Mouse (Mus musculus): ENCODE measurements at regions not wholly inside any gene's neighbourhood (a gene's known extent, or its start where the extent isn't known, plus 50 kb on each side); places are given as distances from the start of the nearest gene placed in this dataset.

- DNase-seq = no peak
Observed at GRCm38 (mm10) chr17:85932360-85933132, 212.4 kb downstream of the Srbd1 start.

DNA sequence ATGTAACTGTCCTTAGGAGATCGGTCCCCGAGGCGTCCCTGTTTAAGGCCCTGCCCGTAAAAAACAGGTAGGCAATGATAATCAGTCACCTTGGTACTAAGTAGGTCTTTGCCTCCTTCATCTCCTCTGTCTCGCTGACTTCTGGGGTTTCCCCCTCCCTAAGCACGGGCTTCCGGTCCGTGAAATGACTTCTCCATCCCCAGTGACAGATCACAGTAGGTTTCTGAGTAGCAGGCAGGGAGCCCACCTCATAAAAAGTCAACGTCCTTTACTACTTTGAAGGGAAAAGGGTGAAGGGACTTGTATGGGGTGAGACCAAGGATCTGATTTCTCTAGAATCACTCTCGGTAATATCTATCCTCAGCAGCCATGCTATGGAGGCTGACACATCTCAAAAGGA, 213.0 kb downstream of the Srbd1 start:
- no peak for DNase-seq

DNA sequence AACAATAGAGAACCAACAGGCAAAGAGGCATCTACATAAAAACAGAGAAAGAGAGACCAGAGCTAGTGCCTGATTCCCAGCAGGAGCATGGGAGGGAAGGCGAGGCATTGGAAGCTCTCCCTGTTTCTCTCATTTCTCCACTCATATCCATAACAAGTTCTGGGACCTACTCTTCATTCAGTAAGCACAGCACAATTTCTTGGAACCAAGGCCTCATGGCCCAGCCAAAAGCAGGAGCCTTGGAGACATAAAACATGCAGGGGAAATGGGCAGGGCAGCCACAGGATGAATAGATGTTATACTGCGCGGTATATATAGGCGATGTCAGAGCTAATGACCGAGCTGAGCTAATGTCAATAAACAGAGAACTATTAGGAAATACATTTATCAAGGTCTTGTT, 214.2 kb downstream of the Srbd1 start:
- DNase-seq = no peak

- DNase-seq = no peak
Observed at GRCm38 (mm10) chr17:85930331-85930730, 214.6 kb downstream of the Srbd1 start.

- no peak for DNase-seq
Observed at GRCm38 (mm10) chr17:85929699-85930286, 215.2 kb downstream of the Srbd1 start.

DNA sequence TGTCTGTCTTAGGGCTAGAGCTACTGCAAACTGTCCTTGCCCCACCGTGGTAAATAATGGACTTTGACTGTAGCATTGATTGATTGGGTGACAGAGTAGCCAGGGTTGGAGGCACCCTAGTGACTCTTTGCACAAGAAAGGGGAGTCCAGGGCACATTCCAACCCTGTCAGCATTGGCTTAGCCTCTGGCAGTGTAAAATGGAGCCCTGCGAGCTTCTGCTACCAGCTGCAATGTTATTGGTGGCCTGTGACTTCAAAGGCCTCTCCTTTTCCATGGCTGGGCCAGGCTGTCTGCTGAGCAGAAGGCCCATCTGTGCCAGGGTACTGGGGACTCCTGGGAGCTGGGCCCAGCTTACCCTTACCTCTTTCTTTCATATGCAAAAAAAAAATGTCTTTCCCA, 216.4 kb downstream of the Srbd1 start:
- DNase-seq = no peak

- no peak for DNase-seq
Observed at GRCm38 (mm10) chr17:85927261-85927660, 217.7 kb downstream of the Srbd1 start.

- DNase-seq = no peak
Observed at GRCm38 (mm10) chr17:85926044-85926443, 218.9 kb downstream of the Srbd1 start.

GRCm38 (mm10) chr17:85921219-85921673, 223.7 kb downstream of the Srbd1 start:
- DNase-seq = no peak

GRCm38 (mm10) chr17:85919868-85920267, 225.1 kb downstream of the Srbd1 start:
- no peak for DNase-seq

GRCm38 (mm10) chr17:85915870-85916269, 227.8 kb upstream of the Six2 start:
- no peak for DNase-seq

- no peak for DNase-seq
Observed at GRCm38 (mm10) chr17:85914062-85914461, 226.0 kb upstream of the Six2 start.

DNA sequence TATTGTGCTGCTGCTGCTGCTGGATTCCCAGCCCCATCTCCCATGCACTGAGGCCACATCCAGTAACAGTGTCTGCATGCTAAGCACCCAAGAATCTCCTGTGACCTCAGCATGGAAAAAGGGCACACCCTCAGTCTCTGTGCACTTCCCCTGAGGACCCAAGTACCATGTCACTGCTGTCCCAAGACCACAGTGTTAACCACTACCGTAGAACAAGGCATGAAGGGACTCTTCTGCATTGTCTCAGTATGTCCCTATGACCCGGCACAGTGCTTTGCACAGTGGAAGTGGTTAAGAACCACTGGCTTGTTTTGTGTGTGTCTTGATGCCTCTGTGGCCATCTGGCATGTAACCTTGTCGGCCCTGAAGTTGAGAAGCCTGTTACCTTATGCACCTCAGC, 220.6 kb upstream of the Six2 start:
- DNase-seq = no peak

GRCm38 (mm10) chr17:85906597-85907187, 218.6 kb upstream of the Six2 start:
- DNase-seq = no peak

- no peak for DNase-seq
Observed at GRCm38 (mm10) chr17:85902575-85902974, 214.5 kb upstream of the Six2 start.

DNA sequence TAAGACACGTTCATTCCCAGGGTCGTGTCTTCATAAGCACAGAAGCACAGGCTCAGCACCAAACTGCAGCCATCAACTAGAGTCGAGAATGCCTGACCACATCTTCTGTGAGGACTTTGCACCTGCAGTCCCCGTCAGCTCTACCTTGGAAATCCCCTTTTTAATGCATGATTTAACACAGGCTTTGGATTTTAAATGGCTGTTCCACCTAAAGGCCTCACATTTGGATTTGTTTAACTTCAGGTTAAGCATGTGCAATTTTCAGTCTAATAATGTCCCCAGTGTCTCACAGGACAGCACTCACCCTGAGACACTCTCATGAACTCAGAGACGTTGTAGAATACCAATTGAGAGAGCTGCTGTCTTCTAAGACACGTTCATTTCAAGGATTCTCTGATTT, 211.0 kb upstream of the Six2 start:
- DNase-seq = no peak

DNA sequence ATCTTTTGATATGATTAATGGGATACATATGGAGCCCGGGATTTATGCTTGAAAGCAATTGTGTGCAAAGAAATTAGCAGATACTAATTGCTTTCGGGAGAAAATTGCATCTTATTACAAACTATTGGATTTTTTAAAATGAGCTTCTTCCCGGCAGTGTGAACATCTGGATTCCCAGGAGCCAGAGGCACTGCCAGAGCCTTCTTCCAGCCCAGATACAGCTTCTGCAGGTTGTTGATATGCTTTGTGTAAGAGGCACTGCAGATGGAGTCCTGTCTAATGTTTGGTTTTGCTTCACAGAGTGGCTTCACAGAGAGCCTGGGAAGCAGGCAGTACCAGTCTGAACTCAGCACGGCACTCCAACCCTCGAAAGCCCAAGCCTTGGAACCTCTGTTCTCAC, 207.9 kb upstream of the Six2 start:
- DNase-seq = no peak

DNA sequence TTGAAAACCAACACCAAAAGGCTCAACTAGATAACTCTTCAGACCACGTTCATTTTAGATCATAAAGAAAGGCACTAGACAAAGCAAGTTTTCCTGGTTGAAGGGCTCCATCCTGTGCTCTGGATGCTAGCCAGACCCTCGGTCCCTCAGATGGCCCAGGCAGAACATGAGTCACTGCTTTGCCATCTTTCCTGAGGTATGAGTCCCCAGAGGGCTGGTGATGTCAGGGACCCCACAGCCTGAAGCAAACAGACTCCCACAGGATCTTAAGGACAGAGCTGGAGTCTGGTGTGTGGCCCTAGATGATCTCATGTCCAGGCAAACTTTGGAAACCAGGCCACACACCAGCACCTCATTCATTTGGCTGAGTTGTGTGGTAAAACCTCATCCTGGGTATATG, 203.2 kb upstream of the Six2 start:
- no peak for DNase-seq

DNA sequence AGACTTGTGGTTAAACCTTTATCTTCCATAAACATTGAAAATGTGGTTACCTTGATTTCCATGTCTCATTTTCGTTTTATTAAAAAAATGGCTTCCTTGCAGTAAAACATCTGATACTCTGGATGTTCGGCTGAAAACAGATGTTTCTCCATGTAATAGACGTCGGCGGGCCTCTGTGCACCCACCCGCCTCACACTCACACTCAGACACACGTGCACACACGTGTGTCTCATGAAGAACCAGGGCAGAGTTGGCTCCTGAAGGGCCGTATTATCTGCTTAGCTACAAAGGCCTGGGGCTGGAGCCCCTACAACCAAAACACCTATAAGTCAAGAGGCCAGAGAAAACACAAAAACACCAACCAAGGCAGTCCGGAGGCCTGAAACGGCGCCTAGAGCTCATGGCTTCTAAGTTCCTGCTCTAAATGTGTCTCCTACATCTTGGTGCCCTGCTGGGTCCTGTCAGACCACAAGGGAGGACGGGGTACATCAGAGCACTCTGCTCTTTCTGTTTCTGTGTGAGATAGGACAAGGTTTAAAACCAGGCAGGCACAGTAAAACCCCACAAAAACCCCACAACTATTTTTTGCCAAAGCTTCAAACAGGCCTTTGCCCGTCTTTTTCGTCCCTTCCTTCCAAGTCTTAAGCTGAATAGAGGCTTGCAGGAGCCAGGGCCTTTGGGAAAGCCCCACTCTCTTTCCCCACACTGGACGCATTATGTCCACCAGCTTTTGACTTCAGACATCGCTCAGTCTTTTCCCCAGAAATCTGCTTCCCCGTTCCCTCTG, 201.9 kb upstream of the Six2 start:
- DNase-seq = no peak

DNA sequence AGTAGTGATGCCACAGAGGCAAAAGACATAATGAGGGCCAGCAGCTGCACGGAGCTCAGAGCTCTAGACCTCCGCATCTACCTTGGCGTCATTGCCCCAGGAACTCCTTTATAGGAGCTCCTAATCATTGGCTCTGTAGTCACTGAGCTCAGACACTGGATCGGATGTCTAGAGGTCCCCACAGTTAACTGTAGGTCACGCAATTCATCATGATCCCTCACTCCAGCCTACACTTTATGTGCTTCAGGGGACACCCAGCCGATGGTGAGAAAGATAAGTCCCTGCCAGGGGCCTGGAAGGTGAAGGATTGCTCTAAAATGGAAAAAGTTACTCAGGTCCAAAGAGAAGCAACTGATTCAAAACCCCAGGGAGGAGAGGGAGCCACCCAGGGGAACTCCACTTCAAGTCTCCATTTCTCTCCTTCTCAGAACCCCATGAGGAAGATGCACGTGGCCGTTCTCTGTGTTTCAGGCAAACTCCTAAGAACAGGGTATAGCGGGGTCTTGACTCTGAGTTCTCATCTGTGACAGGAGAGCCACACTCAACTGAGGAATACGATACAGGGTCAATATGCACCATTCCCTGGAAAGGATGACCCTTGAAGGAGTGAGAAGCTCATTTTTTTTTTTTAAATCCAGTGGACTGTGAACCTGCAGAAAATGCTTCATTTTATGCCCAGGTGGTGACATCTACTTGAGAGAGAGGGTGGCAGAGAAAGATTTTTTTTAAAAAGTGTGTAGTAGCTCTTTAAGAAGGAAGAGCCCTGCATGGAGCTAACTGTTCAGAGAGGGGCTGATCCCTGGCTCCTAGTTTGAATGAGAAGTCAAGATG, 200.7 kb upstream of the Six2 start:
- DNase-seq = no peak

DNA sequence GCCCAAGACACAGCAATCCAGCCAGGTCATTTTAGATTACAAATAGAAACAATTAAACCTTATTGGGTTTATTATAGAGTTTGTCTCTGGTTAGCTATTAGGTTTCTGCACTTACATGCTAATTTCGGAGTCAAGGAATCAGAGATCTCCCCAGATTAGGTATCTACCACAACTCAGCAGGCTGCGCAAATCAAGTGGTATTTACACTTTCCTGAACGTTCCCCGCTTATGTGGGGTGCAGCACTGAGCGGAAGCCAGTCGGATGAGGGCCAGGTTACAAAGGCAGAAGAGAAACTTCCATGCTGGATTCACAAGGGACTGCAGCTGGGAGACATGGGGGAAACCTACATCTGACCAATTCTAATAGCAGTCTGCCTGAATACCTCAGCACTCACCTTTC, 198.6 kb upstream of the Six2 start:
- no peak for DNase-seq

DNA sequence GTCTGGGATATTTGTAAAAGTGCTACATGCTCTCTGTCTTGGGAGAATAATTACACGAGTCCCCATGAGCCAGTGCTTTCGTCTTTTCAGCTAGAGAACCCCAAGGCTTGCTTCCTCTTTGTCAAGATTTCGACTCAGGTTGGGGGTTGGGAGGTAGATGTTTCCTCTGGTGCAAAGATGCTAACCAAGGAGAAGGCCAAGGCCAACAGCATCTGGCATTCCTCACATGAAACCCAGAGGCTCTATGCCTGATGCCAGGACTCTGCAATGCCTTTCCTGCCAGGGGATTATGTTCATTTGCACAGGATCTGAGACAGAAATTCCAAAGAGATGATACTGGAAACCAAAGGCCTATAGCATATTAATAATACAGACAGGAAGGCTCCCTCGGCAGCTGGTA, 198.2 kb upstream of the Six2 start:
- no peak for DNase-seq

Measured in right cerebral cortex, postnatal 25 days (tissue).